Mouse (Mus musculus): ENCODE results near the gene Rasal3.

The Rasal3 gene

GRCm38 (mm10) chr17:32389101-32389659 is 14.2 kb downstream of the Rasal3 start, which contains the start of gene Wiz:
Gene Wiz (minus strand): TSS chr17:32389439.
- peak; percentile 89 for DNase-seq (ENCODE audit: low read depth, low spot score)

GRCm38 (mm10) chr17:32388370-32389100 is 14.8 kb downstream of the Rasal3 start:
- DNase-seq (ENCODE audit: low read depth, low spot score): no peak

- no peak for DNase-seq (ENCODE audit: low read depth, low spot score)
Observed at GRCm38 (mm10) chr17:32387986-32388369, 15.4 kb downstream of the Rasal3 start.

- no peak for DNase-seq (ENCODE audit: low read depth, low spot score)
Observed at GRCm38 (mm10) chr17:32386659-32387432, 16.5 kb downstream of the Rasal3 start.

GRCm38 (mm10) chr17:32383661-32384060 is 19.7 kb downstream of the Rasal3 start:
- DNase-seq (ENCODE audit: low read depth, low spot score): no peak

GRCm38 (mm10) chr17:32382576-32382975 is 20.8 kb downstream of the Rasal3 start:
- DNase-seq (ENCODE audit: low read depth, low spot score): no peak

GRCm38 (mm10) chr17:32378786-32379185 is 24.6 kb downstream of the Rasal3 start:
- DNase-seq (ENCODE audit: low read depth, low spot score): no peak

GRCm38 (mm10) chr17:32377137-32377536 is 26.2 kb downstream of the Rasal3 start:
- DNase-seq (ENCODE audit: low read depth, low spot score): no peak

- DNase-seq (ENCODE audit: low read depth, low spot score): no peak
Observed at GRCm38 (mm10) chr17:32376475-32376874, 26.9 kb downstream of the Rasal3 start.

GRCm38 (mm10) chr17:32368991-32369578 is 34.3 kb downstream of the Rasal3 start:
- no peak for DNase-seq (ENCODE audit: low read depth, low spot score)

GRCm38 (mm10) chr17:32367706-32368105 is 35.7 kb downstream of the Rasal3 start:
- no peak for DNase-seq (ENCODE audit: low read depth, low spot score)

- DNase-seq (ENCODE audit: low read depth, low spot score): no peak
Observed at GRCm38 (mm10) chr17:32365296-32365695, 38.1 kb downstream of the Rasal3 start.

- DNase-seq (ENCODE audit: low read depth, low spot score): no peak
Observed at GRCm38 (mm10) chr17:32364850-32365249, 38.5 kb downstream of the Rasal3 start.

- peak; percentile 81 for DNase-seq (ENCODE audit: low read depth, low spot score)
Observed at GRCm38 (mm10) chr17:32364331-32364730, 39.1 kb downstream of the Rasal3 start.

- DNase-seq (ENCODE audit: low read depth, low spot score): no peak
Observed at GRCm38 (mm10) chr17:32363821-32364301, 39.5 kb downstream of the Rasal3 start.

- DNase-seq (ENCODE audit: low read depth, low spot score): no peak
Observed at GRCm38 (mm10) chr17:32362686-32363085, 40.7 kb downstream of the Rasal3 start.

GRCm38 (mm10) chr17:32359928-32360327 is 43.5 kb downstream of the Rasal3 start:
- no peak for DNase-seq (ENCODE audit: low read depth, low spot score)

GRCm38 (mm10) chr17:32358943-32359340 is 44.4 kb downstream of the Rasal3 start:
- DNase-seq (ENCODE audit: low read depth, low spot score): no peak

GRCm38 (mm10) chr17:32358192-32358942 is 45.0 kb downstream of the Rasal3 start:
- no peak for DNase-seq (ENCODE audit: low read depth, low spot score)

- DNase-seq (ENCODE audit: low read depth, low spot score): no peak
Observed at GRCm38 (mm10) chr17:32356766-32357760, 46.3 kb downstream of the Rasal3 start.
